Mouse (Mus musculus): ENCODE measurements around the gene Olfr553. TPM values are rescaled to one million over a fixed set of nuclear protein-coding genes. Genes with fewer than 3 reads are reported as not detected.

Gene Olfr553
- polyA plus RNA-seq, 1 experiment = not detected

- peak within 1 kb of the TSS; percentile 87 for H3K4me3 ChIP-seq (ENCODE audit: control insufficient read depth, low read depth, low read length)
- H3K27ac ChIP-seq (ENCODE audit: control insufficient read depth, insufficient read depth, low read depth, low read length) = 0 out of 2 replicates have a peak within 1 kb of the TSS, but pooled peaks have one; percentile 13
- no peak for TF ChIP-seq CTCF (IDR thresholded peaks at IDR 0.05; ENCODE audit: control insufficient read depth, insufficient read depth, insufficient replicate concordance, low read depth, low read length)
- no peak for TF ChIP-seq POLR2A (IDR thresholded peaks at IDR 0.05; ENCODE audit: control insufficient read depth, low read depth, low read length)
- no peaks in the 10 kb centered on the region for H3K36me3 ChIP-seq (ENCODE audit: control insufficient read depth, insufficient read depth, low read length)
- H3K4me1 ChIP-seq (ENCODE audit: control insufficient read depth, insufficient read depth, low read length) = no peaks in the 10 kb centered on the region
- H3K27me3 ChIP-seq (ENCODE audit: control insufficient read depth, insufficient read depth, low read length) = no peaks in the 10 kb centered on the region
Measured at GRCm38 (mm10) chr7:102564999-102565997, 52.7 kb downstream of the Olfr553 start, which contains the start of gene Trim21. Gene Trim21 (minus strand): TSS chr7:102565486.

Other genes starting within 250 kb of the Olfr553 start
- gene Rrm1, start 176.5 kb downstream of the Olfr553 start, polyA plus RNA-seq (2012; rRNA removed) = 18.8 and 27.6 TPM in 2 replicates
- gene Olfr543, start 136.5 kb downstream of the Olfr553 start, polyA plus RNA-seq (2012; rRNA removed) = 0.12 TPM in 1 of 2 replicates, not detected in the other
- not detected in 2 replicates for gene Olfr544, start 129.9 kb downstream of the Olfr553 start, polyA plus RNA-seq (2012; rRNA removed)
- gene Olfr545, start 118.6 kb downstream of the Olfr553 start, polyA plus RNA-seq (2012; rRNA removed) = not detected in 2 replicates
- gene Olfr547, start 83.5 kb downstream of the Olfr553 start, polyA plus RNA-seq (2012; rRNA removed) = not detected in 2 replicates
- gene Olfr548-ps1, start 77.3 kb downstream of the Olfr553 start, polyA plus RNA-seq (2012; rRNA removed) = not detected in 2 replicates
- gene Olfr549, start 68.3 kb downstream of the Olfr553 start, polyA plus RNA-seq (2012; rRNA removed) = not detected in 2 replicates
- 0.54 and 0.59 TPM in 2 replicates for gene Trim21, start 52.7 kb downstream of the Olfr553 start, polyA plus RNA-seq (2012; rRNA removed)
- not detected in 2 replicates for gene Olfr550, start 46.8 kb downstream of the Olfr553 start, polyA plus RNA-seq (2012; rRNA removed)
- not detected in 2 replicates for gene Olfr551, start 26.3 kb downstream of the Olfr553 start, polyA plus RNA-seq (2012; rRNA removed)
- not detected in 2 replicates for gene Olfr552, start 20.4 kb downstream of the Olfr553 start, polyA plus RNA-seq (2012; rRNA removed)
- 0.14 and 0.26 TPM in 2 replicates for gene Olfr554, start 20.2 kb upstream of the Olfr553 start, polyA plus RNA-seq (2012; rRNA removed)
- gene Olfr555, start 40.6 kb upstream of the Olfr553 start, polyA plus RNA-seq (2012; rRNA removed) = not detected in 2 replicates
- not detected in 2 replicates for gene Olfr556, start 46.7 kb upstream of the Olfr553 start, polyA plus RNA-seq (2012; rRNA removed)
- 6.0 and 8.3 TPM in 2 replicates for gene Trim68, start 69.1 kb upstream of the Olfr553 start, polyA plus RNA-seq (2012; rRNA removed)
- 0.10 TPM in 1 of 2 replicates, not detected in the other for gene Olfr557, start 77.7 kb upstream of the Olfr553 start, polyA plus RNA-seq (2012; rRNA removed)
- gene Olfr558, start 84.0 kb upstream of the Olfr553 start, polyA plus RNA-seq (2012; rRNA removed) = 0.19 and 0.25 TPM in 2 replicates
- 0.25 and 0.47 TPM in 2 replicates for gene Olfr33, start 100.9 kb upstream of the Olfr553 start, polyA plus RNA-seq (2012; rRNA removed)
- gene Olfr559, start 109.3 kb upstream of the Olfr553 start, polyA plus RNA-seq (2012; rRNA removed) = not detected in 2 replicates
- gene Olfr560, start 141.1 kb upstream of the Olfr553 start, polyA plus RNA-seq (2012; rRNA removed) = not detected in 2 replicates
- gene Olfr78, start 141.3 kb upstream of the Olfr553 start, polyA plus RNA-seq (2012; rRNA removed) = 1.1 and 1.3 TPM in 2 replicates
- not detected in 2 replicates for gene Olfr561, start 153.0 kb upstream of the Olfr553 start, polyA plus RNA-seq (2012; rRNA removed)
- not detected in 2 replicates for gene Olfr564, start 185.3 kb upstream of the Olfr553 start, polyA plus RNA-seq (2012; rRNA removed)
- gene Olfr566, start 240.5 kb upstream of the Olfr553 start, polyA plus RNA-seq (2012; rRNA removed) = not detected in 2 replicates